In the genomic region with DNA sequence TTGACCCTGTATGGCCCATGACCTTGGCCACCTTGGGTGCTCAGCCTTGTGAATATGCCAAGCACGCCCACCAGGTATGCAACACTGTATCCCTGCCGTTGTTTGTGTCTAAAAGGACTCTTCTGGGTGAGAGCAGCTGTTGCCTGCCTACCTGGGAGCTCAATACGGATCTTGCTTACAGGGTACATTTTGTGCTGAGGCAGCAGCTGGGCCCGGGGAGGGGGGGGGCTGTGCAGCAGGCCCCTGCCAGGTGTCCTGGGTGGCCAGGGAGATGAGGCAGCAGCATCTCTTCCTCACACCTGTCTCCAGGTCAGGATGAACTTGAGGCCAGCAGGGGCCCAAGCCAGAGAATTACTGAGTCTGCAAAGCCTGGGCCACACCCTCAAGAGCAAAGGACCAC, we compare ENCODE assay signal across 22 mouse cellular contexts.
"Had no signal": no experiment of that assay in that cellular context is flagged by ENCODE, and none has a peak within 500 bp of the region (broad histone marks: within the 10 kb centered on the region; RNA-seq: fewer than 3 reads in every experiment).

No protein-coding gene starts in this region.

- H3K4me2 ChIP-seq: liver, embryonic 13.5 days; liver, embryonic 15.5 days; lung, embryonic 15.5 days; midbrain, embryonic 12.5 days; neural tube, embryonic 12.5 days; neural tube, embryonic 15.5 days had no signal

- H3K4me3 ChIP-seq: liver, embryonic 13.5 days; liver, embryonic 15.5 days; lung, embryonic 15.5 days; midbrain, embryonic 10.5 days; midbrain, embryonic 12.5 days; myocyte; neural tube, embryonic 12.5 days; neural tube, embryonic 15.5 days had no signal

- H3K9ac ChIP-seq: liver, embryonic 13.5 days; liver, embryonic 15.5 days; liver, postnatal 0 days; lung, embryonic 15.5 days; midbrain, embryonic 12.5 days; neural tube, embryonic 12.5 days; neural tube, embryonic 15.5 days had no signal

- ATAC-seq: liver, postnatal 0 days; midbrain, embryonic 16.5 days had no signal

- H3K9me3 ChIP-seq: liver, embryonic 13.5 days; liver, embryonic 15.5 days; lung, embryonic 15.5 days; midbrain, embryonic 10.5 days; midbrain, embryonic 12.5 days; neural tube, embryonic 12.5 days; neural tube, embryonic 15.5 days had no signal

- DNase-seq: liver, embryonic 13.5 days; liver, postnatal 0 days; lung, adult 2 months; lung, postnatal 10 days; lung, postnatal 4 days; midbrain, embryonic 14.5 days; retina, postnatal 1 day; right cerebral cortex, adult 18-20 months; right cerebral cortex, postnatal 25 days; right cerebral cortex, postnatal 4 days; spleen, adult 18-20 months; thymus, adult 18-20 months; thymus, postnatal 14 days; thymus, postnatal 36 days had no signal

- H3K36me3 ChIP-seq: liver, embryonic 13.5 days; liver, embryonic 15.5 days; lung, embryonic 15.5 days; midbrain, embryonic 10.5 days; midbrain, embryonic 12.5 days; neural tube, embryonic 12.5 days; neural tube, embryonic 15.5 days had no signal

- H3K27ac ChIP-seq: liver, embryonic 13.5 days; liver, embryonic 15.5 days; lung, embryonic 15.5 days; midbrain, embryonic 10.5 days; midbrain, embryonic 12.5 days; neural tube, embryonic 12.5 days; neural tube, embryonic 15.5 days had no signal
